14 mouse cellular contexts compared by ENCODE assay signal in genomic region chr8:91566503-91566869, GRCm38 (mm10).
DNase-seq lines count a peak whose midpoint lies in the region; ATAC-seq and TF ChIP-seq lines count a peak whose summit lies in the region.
"Had no signal": no experiment of that assay in that cellular context is flagged by ENCODE, and none has a peak within 500 bp of the region (broad histone marks: within the 10 kb centered on the region; RNA-seq: fewer than 3 reads in every experiment).

No protein-coding gene starts in this region.

- H3K9ac ChIP-seq in heart, embryonic 12.5 days = 0 out of 2 replicates have a peak overlapping the region, but pooled peaks have one; percentile 2
- no peak overlapping the region for H3K9ac ChIP-seq in lung, embryonic 16.5 days (ENCODE audit: low read length)
- no peak overlapping the region for H3K9ac ChIP-seq in embryonic facial prominence, embryonic 12.5 days
- H3K9ac ChIP-seq in hindbrain, postnatal 0 days (replicated peaks; ENCODE audit: low read length) = no peak overlapping the region
- no peak overlapping the region for H3K9ac ChIP-seq in intestine, embryonic 16.5 days (ENCODE audit: low read depth, low read length)
- H3K9ac ChIP-seq: intestine, embryonic 15.5 days; lung, embryonic 14.5 days had no signal

- no peak for DNase-seq in heart, postnatal 10 days
- DNase-seq in lung, postnatal 25 days (ENCODE audit: low spot score) = no peak
- no peak for DNase-seq in hindbrain, postnatal 0 days (ENCODE audit: low spot score)
- DNase-seq in gastrocnemius, postnatal 14 days = no peak
- DNase-seq: cerebellum, adult 11-12 months; thymus, postnatal 14 days had no signal

- no peak for TF ChIP-seq CTCF in hindbrain, postnatal 0 days (IDR thresholded peaks at IDR 0.05; ENCODE audit: low read depth)

- peak overlapping the region; percentile 53 for H3K27ac ChIP-seq in heart, embryonic 12.5 days (ENCODE audit: poor library complexity, severe bottlenecking)
- H3K27ac ChIP-seq in lung, embryonic 16.5 days (ENCODE audit: low read length) = peak overlapping the region; percentile 46
- H3K27ac ChIP-seq in embryonic facial prominence, embryonic 12.5 days = peak overlapping the region; percentile 55; the same call in 1 of the 2 replicates
- peak overlapping the region; percentile 54; the same call in 1 of the 2 replicates for H3K27ac ChIP-seq in hindbrain, postnatal 0 days
- no peak overlapping the region for H3K27ac ChIP-seq in intestine, embryonic 16.5 days (ENCODE audit: low read length)
- H3K27ac ChIP-seq: intestine, embryonic 15.5 days; kidney, postnatal 0 days had no signal

- ATAC-seq in heart, embryonic 12.5 days (ENCODE audit: insufficient number of reproducible peaks, low FRiP score) = no peak
- ATAC-seq in lung, embryonic 16.5 days (ENCODE audit: low read depth) = no peak
- ATAC-seq in embryonic facial prominence, embryonic 12.5 days (ENCODE audit: insufficient number of reproducible peaks, insufficient read depth, low FRiP score, low TSS enrichment) = no peak
- no peak for ATAC-seq in hindbrain, postnatal 0 days
- ATAC-seq in intestine, embryonic 16.5 days = no peak
- ATAC-seq: intestine, embryonic 15.5 days had no signal

- H3K36me3 ChIP-seq in heart, embryonic 12.5 days = no peaks in the 10 kb centered on the region
- no peaks in the 10 kb centered on the region for H3K36me3 ChIP-seq in lung, embryonic 16.5 days (ENCODE audit: control insufficient read depth, insufficient read depth, low read length)
- no peaks in the 10 kb centered on the region for H3K36me3 ChIP-seq in embryonic facial prominence, embryonic 12.5 days
- H3K36me3 ChIP-seq in hindbrain, postnatal 0 days (ENCODE audit: insufficient read depth, low read length) = no peaks in the 10 kb centered on the region
- no peaks in the 10 kb centered on the region for H3K36me3 ChIP-seq in intestine, embryonic 16.5 days (ENCODE audit: control insufficient read depth, insufficient read depth, low read length)
- H3K36me3 ChIP-seq: intestine, embryonic 15.5 days had no signal

- H3K27me3 ChIP-seq in heart, embryonic 12.5 days (replicated peaks) = no peaks in the 10 kb centered on the region
- no peaks in the 10 kb centered on the region for H3K27me3 ChIP-seq in lung, embryonic 16.5 days (ENCODE audit: control insufficient read depth, insufficient read depth, low read depth, low read length)
- H3K27me3 ChIP-seq in embryonic facial prominence, embryonic 12.5 days = peaks cover 4% of the 10 kb centered on the region; the same call in 1 of the 2 replicates
- no peaks in the 10 kb centered on the region for H3K27me3 ChIP-seq in hindbrain, postnatal 0 days (ENCODE audit: insufficient read depth, low read length)
- H3K27me3 ChIP-seq in intestine, embryonic 16.5 days (replicated peaks; ENCODE audit: control insufficient read depth, insufficient read depth, low read length) = no peaks in the 10 kb centered on the region
- H3K27me3 ChIP-seq: intestine, embryonic 15.5 days had no signal

- no peak overlapping the region for H3K4me3 ChIP-seq in heart, embryonic 12.5 days
- no peak overlapping the region for H3K4me3 ChIP-seq in lung, embryonic 16.5 days (ENCODE audit: low read length)
- no peak overlapping the region for H3K4me3 ChIP-seq in embryonic facial prominence, embryonic 12.5 days
- no peak overlapping the region for H3K4me3 ChIP-seq in hindbrain, postnatal 0 days (ENCODE audit: low read length)
- H3K4me3 ChIP-seq in intestine, embryonic 16.5 days (ENCODE audit: low read length) = no peak overlapping the region
- H3K4me3 ChIP-seq: intestine, embryonic 15.5 days; myocyte had no signal

- 46% methylated on average over 2 of the region's 2 CpGs for WGBS in heart, embryonic 12.5 days
- WGBS in lung, embryonic 16.5 days = 75% methylated on average over 2 of the region's 2 CpGs
- 42% methylated on average over 2 of the region's 2 CpGs for WGBS in embryonic facial prominence, embryonic 12.5 days
- 30% methylated on average over 2 of the region's 2 CpGs for WGBS in hindbrain, postnatal 0 days
- WGBS in intestine, embryonic 16.5 days = 53% methylated on average over 2 of the region's 2 CpGs

- no peaks in the 10 kb centered on the region for H3K9me3 ChIP-seq in heart, embryonic 12.5 days (replicated peaks)
- H3K9me3 ChIP-seq in lung, embryonic 16.5 days (ENCODE audit: control insufficient read depth, low read length) = no peaks in the 10 kb centered on the region
- H3K9me3 ChIP-seq in embryonic facial prominence, embryonic 12.5 days = no peaks in the 10 kb centered on the region
- H3K9me3 ChIP-seq in hindbrain, postnatal 0 days (ENCODE audit: low read length) = no peaks in the 10 kb centered on the region
- no peaks in the 10 kb centered on the region for H3K9me3 ChIP-seq in intestine, embryonic 16.5 days (ENCODE audit: control insufficient read depth, low read length)
- H3K9me3 ChIP-seq: intestine, embryonic 15.5 days had no signal

- peaks cover 59% of the 10 kb centered on the region for H3K4me1 ChIP-seq in heart, embryonic 12.5 days (replicated peaks)
- peaks cover 46% of the 10 kb centered on the region for H3K4me1 ChIP-seq in lung, embryonic 16.5 days (replicated peaks; ENCODE audit: control insufficient read depth, insufficient read depth, low read length)
- peaks cover 53% of the 10 kb centered on the region for H3K4me1 ChIP-seq in embryonic facial prominence, embryonic 12.5 days
- 0 out of 2 replicates have a peak, but pooled peaks cover 5% of the 10 kb centered on the region for H3K4me1 ChIP-seq in hindbrain, postnatal 0 days (ENCODE audit: insufficient read depth, low read length)
- peaks cover 26% of the 10 kb centered on the region for H3K4me1 ChIP-seq in intestine, embryonic 16.5 days (ENCODE audit: control insufficient read depth, insufficient read depth, low read length)

- peak overlapping the region; percentile 41 for H3K4me2 ChIP-seq in heart, embryonic 12.5 days
- H3K4me2 ChIP-seq in lung, embryonic 16.5 days (ENCODE audit: low read depth, low read length) = no peak overlapping the region
- H3K4me2 ChIP-seq in embryonic facial prominence, embryonic 12.5 days (replicated peaks) = no peak overlapping the region
- no peak overlapping the region for H3K4me2 ChIP-seq in hindbrain, postnatal 0 days (ENCODE audit: low read depth, low read length)
- no peak overlapping the region for H3K4me2 ChIP-seq in intestine, embryonic 16.5 days (ENCODE audit: low read depth, low read length)
- H3K4me2 ChIP-seq: intestine, embryonic 15.5 days; lung, embryonic 14.5 days had no signal

- intact Hi-C loops in heart, postnatal 10 days (cut with DNase I) = no loop called here
- intact Hi-C loops in gastrocnemius, postnatal 14 days (cut with DNase I; ENCODE audit: low total_unique reads) = no loop called here
